In genomic region chr12:78170178-78170577, GRCm38 (mm10) we compare ENCODE assay signal across 29 mouse cellular contexts. TPM values are rescaled to one million over a fixed set of nuclear protein-coding genes. Genes with fewer than 3 reads are reported as not detected.
A peak's percentile ranks its signal among the peaks of the same experiment; 100 is the strongest.
DNase-seq lines count a peak whose midpoint lies in the region; ATAC-seq and TF ChIP-seq lines count a peak whose summit lies in the region.
"Had no signal": no experiment of that assay in that cellular context is flagged by ENCODE, and none has a peak within 500 bp of the region (broad histone marks: within the 10 kb centered on the region; RNA-seq: fewer than 3 reads in every experiment).

No protein-coding gene starts in this region.

- H3K36me3 ChIP-seq in G1E (replicated peaks), result no peaks in the 10 kb centered on the region
- no peaks in the 10 kb centered on the region for H3K36me3 ChIP-seq in forebrain, postnatal 0 days (ENCODE audit: insufficient read depth)
- H3K36me3 ChIP-seq: embryonic facial prominence, embryonic 13.5 days; embryonic facial prominence, embryonic 15.5 days; forebrain, embryonic 10.5 days; forebrain, embryonic 12.5 days had no signal

- no peak overlapping the region for H3K9ac ChIP-seq in forebrain, postnatal 0 days
- H3K9ac ChIP-seq: embryonic facial prominence, embryonic 13.5 days; embryonic facial prominence, embryonic 15.5 days; forebrain, embryonic 12.5 days had no signal

- no peak overlapping the region for H3K27ac ChIP-seq in forebrain, postnatal 0 days (ENCODE audit: low read depth, low read length)
- H3K27ac ChIP-seq: embryonic facial prominence, embryonic 13.5 days; embryonic facial prominence, embryonic 15.5 days; forebrain, embryonic 10.5 days; forebrain, embryonic 12.5 days had no signal

- peak; percentile 40 for ATAC-seq in G1E (ENCODE audit: extremely low read depth, insufficient number of reproducible peaks, low FRiP score, poor library complexity, severe bottlenecking)
- ATAC-seq in megakaryocyte progenitor cell, adult 5-6 weeks (replicated peaks; ENCODE audit: poor library complexity), result 0 out of 2 replicates have a peak, but pooled peaks have one; percentile 23
- no peak for ATAC-seq in forebrain, postnatal 0 days
- ATAC-seq: CD4-positive, CD25-positive, alpha-beta regulatory T cell, adult 4 months; forebrain, embryonic 14.5 days had no signal

- H3K4me1 ChIP-seq in G1E (ENCODE audit: insufficient read depth, low read depth, low read length), result no peaks in the 10 kb centered on the region
- H3K4me1 ChIP-seq in forebrain, postnatal 0 days (ENCODE audit: insufficient read depth), result no peaks in the 10 kb centered on the region
- H3K4me1 ChIP-seq: embryonic facial prominence, embryonic 13.5 days; embryonic facial prominence, embryonic 15.5 days; forebrain, embryonic 12.5 days had no signal

- DNase-seq in G1E (ENCODE audit: low spot score) (no peak), MEL-GATA-1-ER (ENCODE audit: extremely low read depth, low read depth) (peak; percentile 14), liver (no peak)
- DNase-seq in cerebellum, postnatal 10 days, result no peak
- no peak for DNase-seq in forebrain, postnatal 0 days
- DNase-seq: adrenal gland, adult 2 months; adrenal gland, postnatal 10 days; adrenal gland, postnatal 25 days; B cell, adult 2 months; cerebellum, adult 11 months; cerebellum, adult 18-20 months; cerebellum, adult 8-10 months; cerebellum, adult 9-11 months; cerebellum, postnatal 36 days; embryo, embryonic 11 days had no signal

- no peak overlapping the region for H3K4me3 ChIP-seq in G1E (ENCODE audit: low read depth, low read length)
- no peak overlapping the region for H3K4me3 ChIP-seq in forebrain, postnatal 0 days (ENCODE audit: low read depth, low read length)
- H3K4me3 ChIP-seq: embryonic facial prominence, embryonic 13.5 days; embryonic facial prominence, embryonic 15.5 days; erythroblast, embryonic 14.5 days; forebrain, embryonic 10.5 days; forebrain, embryonic 12.5 days had no signal

- H3K27me3 ChIP-seq in G1E (ENCODE audit: insufficient read depth, low read length), result peaks cover 18% of the 10 kb centered on the region
- H3K27me3 ChIP-seq in forebrain, postnatal 0 days (ENCODE audit: insufficient read depth, low read length), result no peaks in the 10 kb centered on the region
- H3K27me3 ChIP-seq: CH12.LX; embryonic facial prominence, embryonic 13.5 days; embryonic facial prominence, embryonic 15.5 days; forebrain, embryonic 12.5 days had no signal

- H3K4me2 ChIP-seq in forebrain, postnatal 0 days (ENCODE audit: low read depth), result no peak overlapping the region
- H3K4me2 ChIP-seq: embryonic facial prominence, embryonic 13.5 days; embryonic facial prominence, embryonic 15.5 days; forebrain, embryonic 12.5 days had no signal

- no peaks in the 10 kb centered on the region for H3K9me3 ChIP-seq in G1E (replicated peaks)
- no peaks in the 10 kb centered on the region for H3K9me3 ChIP-seq in forebrain, postnatal 0 days (ENCODE audit: low read length)
- H3K9me3 ChIP-seq: embryonic facial prominence, embryonic 13.5 days; embryonic facial prominence, embryonic 15.5 days; forebrain, embryonic 10.5 days; forebrain, embryonic 12.5 days had no signal

- TF ChIP-seq CTCF in G1E (IDR thresholded peaks at IDR 0.05; ENCODE audit: low read depth, low read length), result no peak
- no peak for TF ChIP-seq CTCF in forebrain, postnatal 0 days (IDR thresholded peaks at IDR 0.05; ENCODE audit: low read depth)

RNA-seq across cellular contexts. Expression of gene Gm6657, which starts 23.9 kb away (rescaled TPM):
- total RNA-seq in G1E (2014; fragmentation: Nextera tagmentation) (not detected in 2 replicates), G1E (2017) (not detected in 2 replicates)
- polyA plus RNA-seq in G1E (2012), result not detected in 2 replicates
- not detected in 2 replicates for total RNA-seq in megakaryocyte progenitor cell, adult 5-6 weeks (2015)
- total RNA-seq in megakaryocyte progenitor cell, adult 5-6 weeks (2017), result not detected in 2 replicates
- not detected in 2 replicates for total RNA-seq in forebrain, postnatal 0 days (2014; rRNA removed)
- not detected in 2 replicates for polyA plus RNA-seq in forebrain, postnatal 0 days (2015; fragmentation: Nextera tagmentation; extraction: Ambion mirVana)
- total RNA-seq: adrenal gland, adult 2 months; adrenal gland, postnatal 10 days; adrenal gland, postnatal 25 days; adrenal gland, postnatal 4 days; CH12.LX; common myeloid progenitor, adult 5-6 weeks had no signal
- polyA plus RNA-seq: adrenal gland, adult 2 months; brain, embryonic 14.5 days; CD4-positive, CD25-positive, alpha-beta regulatory T cell, adult 4 months; embryonic facial prominence, embryonic 11.5 days; embryonic facial prominence, embryonic 13.5 days; embryonic facial prominence, embryonic 15.5 days; erythroblast, embryonic 14.5 days; forebrain, embryonic 10.5 days; forebrain, embryonic 12.5 days; forebrain, embryonic 14.5 days; frontal cortex, adult 2 months had no signal

RNA-seq across cellular contexts. Expression of gene Gphn, which starts 56.0 kb away (rescaled TPM):
- total RNA-seq in G1E (2014; fragmentation: Nextera tagmentation) (63.5 and 68.3 TPM in 2 replicates), G1E (2017) (26.2 and 29.1 TPM in 2 replicates)
- 18.9 and 20.8 TPM in 2 replicates for polyA plus RNA-seq in G1E (2012)
- 12.6 and 17.2 TPM in 2 replicates for total RNA-seq in megakaryocyte progenitor cell, adult 5-6 weeks (2015)
- total RNA-seq in megakaryocyte progenitor cell, adult 5-6 weeks (2017), result 12.7 and 18.5 TPM in 2 replicates
- 68.6 and 69.5 TPM in 2 replicates for total RNA-seq in forebrain, postnatal 0 days (2014; rRNA removed)
- 41.9 and 45.2 TPM in 2 replicates for polyA plus RNA-seq in forebrain, postnatal 0 days (2015; fragmentation: Nextera tagmentation; extraction: Ambion mirVana)
